Mouse (Mus musculus) erythroid progenitor cell, adult 5-6 weeks (primary cell): ENCODE results near the gene Sgsm2. TPM values are rescaled to one million over a fixed set of nuclear protein-coding genes. Genes with fewer than 3 reads are reported as not detected.

Experiments used
- ATAC-seq: replicated peaks from 2 replicates; pipeline ENCODE4 v1.8.0; 2016; ENCODE audit warnings: moderate number of reproducible peaks, mild to moderate bottlenecking, moderate TSS enrichment, inconsistent platforms; ENCODE audit not compliant: poor library complexity, low FRiP score, severe bottlenecking
- total RNA-seq, 2 experiments: library from RNA; stranded (forward) in 1 of 2; stranded (reverse) in 1 of 2; fragments of 150-400 nt in 1 of 2; fragments of 186-747, 209-891 nt in 1 of 2; gene quantifications; 2 replicates each; pipeline versions ENCODE4 v1.2.3 to v1.2.4; 2015 to 2017; ENCODE audit warnings: low replicate concordance in 2 of 2

Gene Sgsm2
- total RNA-seq, 2 experiments from 2014 or later: 0.76 to 0.84 TPM

- no peak for ATAC-seq
These were observed 89.5 kb downstream of the Sgsm2 start for GRCm38 (mm10) chr11:74807246-74807882.

DNA sequence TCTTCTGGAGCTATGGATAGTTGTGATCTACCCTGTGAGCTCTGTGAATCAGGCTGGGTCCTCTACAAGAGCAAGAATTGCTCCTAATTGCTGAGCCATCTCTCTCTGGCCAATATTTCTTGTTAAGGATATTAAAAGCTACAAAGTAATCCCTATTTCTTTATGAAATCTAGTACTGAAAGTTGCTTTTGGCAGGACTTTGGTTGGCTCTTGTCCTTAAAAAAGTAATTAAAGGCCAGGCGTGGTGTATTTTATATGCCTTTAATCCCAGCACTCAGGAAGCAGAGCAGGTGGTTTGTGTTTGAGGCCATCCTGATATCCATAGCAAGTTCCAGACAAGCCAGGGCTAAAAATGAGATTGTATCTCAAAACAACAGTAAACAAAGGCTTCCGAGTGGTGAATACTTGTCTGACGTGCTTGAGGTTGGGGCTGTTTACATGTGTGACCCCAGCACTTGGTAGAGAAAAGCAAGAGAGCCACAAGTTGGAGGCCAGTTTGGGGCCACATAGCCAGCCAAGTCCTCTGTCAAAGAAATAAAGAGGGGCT, 92.7 kb downstream of the Sgsm2 start:
- ATAC-seq: no peak

DNA sequence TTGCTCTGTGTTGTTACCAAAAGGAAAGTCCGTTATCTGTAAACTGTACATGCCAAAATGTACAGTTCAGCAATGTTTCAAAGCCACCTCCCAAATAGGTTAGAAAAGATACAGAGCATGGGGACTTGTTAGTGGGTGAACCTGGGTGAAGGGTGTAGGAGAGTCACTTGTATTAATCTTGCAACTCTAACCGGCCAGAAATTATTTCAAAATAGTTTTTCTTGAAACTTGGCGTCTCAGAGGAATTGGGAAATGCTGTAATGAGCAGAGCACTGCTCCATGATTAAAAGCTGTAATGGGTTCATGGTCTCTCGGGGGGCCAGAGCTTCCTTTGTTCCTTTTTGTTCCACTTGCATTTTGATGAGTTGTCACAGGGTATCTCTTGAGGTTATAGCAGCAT, 96.2 kb downstream of the Sgsm2 start:
- no peak for ATAC-seq

Other genes starting within 250 kb of the Sgsm2 start
- 4.7 and 5.4 TPM in 2 replicates for gene Cluh, start 247.6 kb downstream of the Sgsm2 start, total RNA-seq (2015; ENCODE audit: low replicate concordance)
- 5.3 and 5.6 TPM in 2 replicates for gene Cluh, start 247.6 kb downstream of the Sgsm2 start, total RNA-seq (2017; ENCODE audit: low replicate concordance)
- 71.7 and 86.5 TPM in 2 replicates for gene Pafah1b1, start 172.4 kb downstream of the Sgsm2 start, total RNA-seq (2015; ENCODE audit: low replicate concordance)
- 70.0 and 99.2 TPM in 2 replicates for gene Pafah1b1, start 172.4 kb downstream of the Sgsm2 start, total RNA-seq (2017; ENCODE audit: low replicate concordance)
- gene Mettl16, start 126.2 kb downstream of the Sgsm2 start, total RNA-seq (2015; ENCODE audit: low replicate concordance): 2.5 and 5.0 TPM in 2 replicates
- 3.1 and 5.4 TPM in 2 replicates for gene Mettl16, start 126.2 kb downstream of the Sgsm2 start, total RNA-seq (2017; ENCODE audit: low replicate concordance)
- gene Mnt, start 66.1 kb downstream of the Sgsm2 start, total RNA-seq (2015; ENCODE audit: low replicate concordance): 3.8 and 5.4 TPM in 2 replicates
- 1.4 and 3.5 TPM in 2 replicates for gene Mnt, start 66.1 kb downstream of the Sgsm2 start, total RNA-seq (2017; ENCODE audit: low replicate concordance)
- gene Tsr1, start 1.0 kb upstream of the Sgsm2 start, total RNA-seq (2015; ENCODE audit: low replicate concordance): 4.7 and 11.7 TPM in 2 replicates
- gene Tsr1, start 1.0 kb upstream of the Sgsm2 start, total RNA-seq (2017; ENCODE audit: low replicate concordance): 8.1 and 11.7 TPM in 2 replicates
- gene Smg6, start 28.8 kb upstream of the Sgsm2 start, total RNA-seq (2015; ENCODE audit: low replicate concordance): 49.9 and 53.7 TPM in 2 replicates
- gene Smg6, start 28.8 kb upstream of the Sgsm2 start, total RNA-seq (2017; ENCODE audit: low replicate concordance): 91.4 and 96.3 TPM in 2 replicates
- gene Srr, start 28.9 kb upstream of the Sgsm2 start, total RNA-seq (2015; ENCODE audit: low replicate concordance): 7.9 and 18.0 TPM in 2 replicates
- gene Srr, start 28.9 kb upstream of the Sgsm2 start, total RNA-seq (2017; ENCODE audit: low replicate concordance): 4.7 and 6.4 TPM in 2 replicates